Mouse (Mus musculus): ENCODE data around the gene Maml3. TPM values are rescaled to one million over a fixed set of nuclear protein-coding genes. Genes with fewer than 3 reads are reported as not detected.

The Maml3 gene
- total RNA-seq, 1 experiment, result 1.2 TPM

GRCm38 (mm10) chr3:51673408-51674086 is 431.3 kb downstream of the Maml3 start:
- in situ Hi-C loops (cut with MboI; ENCODE audit: low sequenced_read_pairs in 2 of 2, unreplicated experiment in 2 of 2), result no loop called here
- Histone ChIP-seq H3K36me3 (ENCODE audit: control insufficient read depth, insufficient read depth, low read length, poor library complexity, severe bottlenecking) (no peaks in the 10 kb centered on the region), H3K4me3 (ENCODE audit: insufficient read depth in 1 of 2, low read depth in 1 of 2, low read length in 2 of 2, poor library complexity in 1 of 2, severe bottlenecking in 1 of 2) (peak overlapping the region; percentile 24 to 46; a peak in 2 of 4 replicates), H3K9ac (ENCODE audit: insufficient read depth, low read depth, low read length, poor library complexity, severe bottlenecking) (0 out of 2 replicates have a peak overlapping the region, but pooled peaks have one; percentile 3), H3K27ac (ENCODE audit: insufficient read depth, low read depth, low read length, poor library complexity, severe bottlenecking) (no peak overlapping the region), H3K9me3 (ENCODE audit: control insufficient read depth, insufficient read depth, low read depth, low read length) (no peaks in the 10 kb centered on the region), H3K4me1 (ENCODE audit: control insufficient read depth in 2 of 2, insufficient read depth in 2 of 2, low read length in 2 of 2, poor library complexity in 1 of 2) (peaks cover 7 to 12% of the 10 kb centered on the region in 2 experiments; a peak in 2 of 4 replicates)
- TF ChIP-seq ZC3H11A (IDR thresholded peaks at IDR 0.05; ENCODE audit: borderline replicate concordance, low read depth, low read length) (peak; percentile 44; the same call in 1 of the 2 replicates), HCFC1 (IDR thresholded peaks at IDR 0.05; ENCODE audit: borderline replicate concordance, insufficient read depth, low read length) (no peak)
- peak; percentile 59 for DNase-seq (ENCODE audit: low read depth, low spot score)

DNA sequence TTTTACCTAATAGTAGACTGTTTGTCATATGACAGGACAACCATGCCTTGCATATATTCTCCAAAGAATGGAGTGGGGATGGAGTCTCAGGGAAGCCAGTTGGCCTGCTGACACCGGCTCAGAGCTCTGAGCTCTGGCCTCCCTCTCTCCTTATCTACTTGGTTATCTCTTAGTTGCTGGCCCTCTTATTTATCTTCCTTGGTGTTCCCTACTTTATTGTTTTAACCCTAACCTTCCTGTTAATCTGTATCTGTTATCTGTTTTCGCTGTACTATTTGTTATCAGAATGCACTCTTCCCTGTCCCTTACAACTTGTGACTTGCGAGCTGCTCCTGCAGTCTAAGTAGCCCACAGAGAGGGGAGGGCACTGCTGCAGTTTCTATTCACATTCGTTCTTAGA is 432.2 kb downstream of the Maml3 start:
- TF ChIP-seq ZC3H11A (IDR thresholded peaks at IDR 0.05; ENCODE audit: borderline replicate concordance, low read depth, low read length), result no peak
- no peak for TF ChIP-seq CHD2 (IDR thresholded peaks at IDR 0.05; ENCODE audit: low read depth, low read length)
- TF ChIP-seq HCFC1 (IDR thresholded peaks at IDR 0.05; ENCODE audit: borderline replicate concordance, insufficient read depth, low read length), result no peak
- no peak for TF ChIP-seq ZNF384 (IDR thresholded peaks at IDR 0.05; ENCODE audit: low read depth, low read length)
- no peak for TF ChIP-seq MAFK (IDR thresholded peaks at IDR 0.05; ENCODE audit: insufficient read depth, low read depth, low read length)
- Histone ChIP-seq H3K9ac (ENCODE audit: insufficient read depth, low read depth, low read length, poor library complexity, severe bottlenecking) (no peak overlapping the region), H3K36me3 (ENCODE audit: control insufficient read depth, insufficient read depth, low read length, poor library complexity, severe bottlenecking) (no peaks in the 10 kb centered on the region), H3K27ac (ENCODE audit: insufficient read depth, low read depth, low read length, poor library complexity, severe bottlenecking) (no peak overlapping the region), H3K4me3 (ENCODE audit: insufficient read depth in 1 of 2, low read depth in 1 of 2, low read length in 2 of 2, poor library complexity in 1 of 2, severe bottlenecking in 1 of 2) (no peak overlapping the region), H3K4me1 (ENCODE audit: control insufficient read depth in 2 of 2, insufficient read depth in 2 of 2, low read length in 2 of 2, poor library complexity in 1 of 2) (peaks cover 7 to 12% of the 10 kb centered on the region in 2 experiments; a peak in 2 of 4 replicates), H3K9me3 (ENCODE audit: control insufficient read depth, insufficient read depth, low read depth, low read length) (no peaks in the 10 kb centered on the region)
- no peak for DNase-seq (ENCODE audit: low read depth, low spot score)
- in situ Hi-C loops (cut with MboI; ENCODE audit: low sequenced_read_pairs in 2 of 2, unreplicated experiment in 2 of 2), result no loop called here

DNA sequence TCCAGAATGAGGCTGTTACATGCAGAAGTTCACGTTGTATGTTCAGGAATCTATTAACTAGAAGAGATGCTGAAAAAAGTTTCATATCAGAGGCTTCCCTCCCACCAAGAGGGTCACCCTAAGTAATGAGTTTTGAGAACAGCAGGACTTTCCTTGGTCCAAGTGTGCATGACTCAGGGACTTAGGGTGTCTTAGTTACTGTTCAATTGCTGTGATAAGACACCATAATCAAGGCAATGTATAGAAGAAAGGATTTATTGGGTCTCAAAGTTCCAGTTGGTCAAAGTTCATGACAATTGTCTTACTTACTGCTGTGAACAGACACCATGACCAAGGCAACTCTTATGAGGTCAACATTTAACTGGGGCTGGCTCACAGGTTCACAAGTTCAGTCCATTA is 433.8 kb downstream of the Maml3 start:
- Histone ChIP-seq H3K4me1 (ENCODE audit: control insufficient read depth in 2 of 2, insufficient read depth in 2 of 2, low read length in 2 of 2, poor library complexity in 1 of 2) (peaks cover 7 to 12% of the 10 kb centered on the region in 2 experiments; a peak in 2 of 4 replicates), H3K27ac (ENCODE audit: insufficient read depth, low read depth, low read length, poor library complexity, severe bottlenecking) (no peak overlapping the region), H3K9ac (ENCODE audit: insufficient read depth, low read depth, low read length, poor library complexity, severe bottlenecking) (no peak overlapping the region), H3K36me3 (ENCODE audit: control insufficient read depth, insufficient read depth, low read length, poor library complexity, severe bottlenecking) (no peaks in the 10 kb centered on the region), H3K4me3 (ENCODE audit: insufficient read depth in 1 of 2, low read depth in 1 of 2, low read length in 2 of 2, poor library complexity in 1 of 2, severe bottlenecking in 1 of 2) (no peak overlapping the region), H3K9me3 (ENCODE audit: control insufficient read depth, insufficient read depth, low read depth, low read length) (no peaks in the 10 kb centered on the region)
- no peak for DNase-seq (ENCODE audit: low read depth, low spot score)
- in situ Hi-C loops (cut with MboI; ENCODE audit: low sequenced_read_pairs in 2 of 2, unreplicated experiment in 2 of 2), result no loop called here
- no peak for TF ChIP-seq MAFK (IDR thresholded peaks at IDR 0.05; ENCODE audit: insufficient read depth, low read depth, low read length)
- TF ChIP-seq ZNF384 (IDR thresholded peaks at IDR 0.05; ENCODE audit: low read depth, low read length), result no peak
- no peak for TF ChIP-seq ZC3H11A (IDR thresholded peaks at IDR 0.05; ENCODE audit: borderline replicate concordance, low read depth, low read length)
- no peak for TF ChIP-seq HCFC1 (IDR thresholded peaks at IDR 0.05; ENCODE audit: borderline replicate concordance, insufficient read depth, low read length)
- no peak for TF ChIP-seq CHD2 (IDR thresholded peaks at IDR 0.05; ENCODE audit: low read depth, low read length)

DNA sequence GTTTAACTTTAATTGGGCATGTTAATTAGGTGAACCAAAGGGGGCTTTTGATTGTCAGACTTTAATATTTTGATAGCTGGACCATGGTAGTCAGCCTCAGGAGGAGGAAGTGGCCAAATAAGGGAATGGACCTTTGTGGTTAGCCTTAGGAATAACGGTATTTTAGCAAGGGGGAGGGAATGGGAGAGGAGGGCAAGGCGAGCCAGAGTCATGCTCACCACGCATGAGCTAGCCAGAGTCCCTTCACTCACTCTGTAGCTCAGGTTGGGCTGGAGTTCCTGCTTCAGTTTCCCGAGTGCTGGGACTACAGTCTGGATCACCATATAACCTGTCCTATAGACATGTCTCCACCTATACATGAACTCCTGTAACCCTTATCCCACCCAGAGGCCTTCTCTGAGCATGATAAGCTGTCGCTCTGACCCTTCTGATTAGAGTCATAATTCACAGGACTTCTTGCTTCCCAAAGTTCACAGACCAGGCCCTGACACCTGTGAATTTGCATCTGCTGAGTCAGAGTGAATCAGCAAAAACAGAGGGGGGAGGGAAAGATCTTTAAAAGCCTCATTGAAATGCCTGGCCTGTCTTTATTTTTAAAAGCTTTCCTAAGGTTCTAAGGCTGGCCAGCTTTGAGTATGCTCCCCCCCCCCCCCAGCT is 434.3 kb downstream of the Maml3 start:
- no peak for DNase-seq (ENCODE audit: low read depth, low spot score)
- H3K27ac ChIP-seq (ENCODE audit: insufficient read depth, low read depth, low read length, poor library complexity, severe bottlenecking), result no peak overlapping the region; the same call in 1 of the 2 replicates

More for the DNA sequence above, 434.3 kb downstream of the Maml3 start:
- Histone ChIP-seq H3K9ac (ENCODE audit: insufficient read depth, low read depth, low read length, poor library complexity, severe bottlenecking) (no peak overlapping the region), H3K4me3 (ENCODE audit: insufficient read depth in 1 of 2, low read depth in 1 of 2, low read length in 2 of 2, poor library complexity in 1 of 2, severe bottlenecking in 1 of 2) (no peak overlapping the region), H3K9me3 (ENCODE audit: control insufficient read depth, insufficient read depth, low read depth, low read length) (no peaks in the 10 kb centered on the region), H3K4me1 (ENCODE audit: control insufficient read depth in 2 of 2, insufficient read depth in 2 of 2, low read length in 2 of 2, poor library complexity in 1 of 2) (peaks cover 7 to 12% of the 10 kb centered on the region in 2 experiments; a peak in 2 of 4 replicates), H3K36me3 (ENCODE audit: control insufficient read depth, insufficient read depth, low read length, poor library complexity, severe bottlenecking) (no peaks in the 10 kb centered on the region)
- no peak for TF ChIP-seq ZNF384 (IDR thresholded peaks at IDR 0.05; ENCODE audit: low read depth, low read length)
- no peak for TF ChIP-seq ZC3H11A (IDR thresholded peaks at IDR 0.05; ENCODE audit: borderline replicate concordance, low read depth, low read length)
- TF ChIP-seq MAFK (IDR thresholded peaks at IDR 0.05; ENCODE audit: insufficient read depth, low read depth, low read length), result peak; percentile 97
- no peak for TF ChIP-seq HCFC1 (IDR thresholded peaks at IDR 0.05; ENCODE audit: borderline replicate concordance, insufficient read depth, low read length)
- no peak for TF ChIP-seq CHD2 (IDR thresholded peaks at IDR 0.05; ENCODE audit: low read depth, low read length)
- in situ Hi-C loops (cut with MboI; ENCODE audit: low sequenced_read_pairs in 2 of 2, unreplicated experiment in 2 of 2), result no loop called here

All from ES-E14 (cell line).